Mouse (Mus musculus) G1E (cell line): ENCODE measurements at regions not wholly inside any gene's neighbourhood (a gene's known extent, or its start where the extent isn't known, plus 50 kb on each side); places are given as distances from the start of the nearest gene placed in this dataset.

ENCODE experiments used
- ATAC-seq: 2 replicates; pipeline ENCODE4 v1.8.0; 2016; ENCODE audit warnings: mild to moderate bottlenecking; ENCODE audit not compliant: insufficient number of reproducible peaks, poor library complexity, low FRiP score, severe bottlenecking; ENCODE audit errors: extremely low read depth
- DNase-seq: peaks from one replicate; pipeline ENCODE4 v3.0.0; 2012; ENCODE audit warnings: low spot score
- H3K27me3 ChIP-seq: 2 replicates; pipeline ENCODE4 v1.6.1; 2012; ENCODE audit warnings: mild to moderate bottlenecking, low read length, inconsistent platforms; ENCODE audit not compliant: insufficient read depth
- H3K36me3 ChIP-seq: replicated peaks from 2 replicates; pipeline ENCODE3; 2012; ENCODE audit warnings: mild to moderate bottlenecking, inconsistent platforms
- H3K4me1 ChIP-seq: 2 replicates; pipeline ENCODE4 v1.6.1; 2012; ENCODE audit warnings: low read depth, low read length, inconsistent platforms, mixed read lengths; ENCODE audit not compliant: insufficient read depth
- H3K4me3 ChIP-seq: 2 replicates; pipeline ENCODE4 v1.5.1; 2012; ENCODE audit warnings: low read depth, mild to moderate bottlenecking, inconsistent platforms, low read length, moderate library complexity, mixed read lengths
- H3K9me3 ChIP-seq: replicated peaks from 2 replicates; pipeline ENCODE4 v1.6.1; 2012; ENCODE audit warnings: inconsistent platforms
- CTCF ChIP-seq: IDR thresholded peaks from 2 replicates; pipeline ENCODE4 v1.5.1; 2012; ENCODE audit warnings: low read depth, low read length, inconsistent platforms, mixed read lengths
- GATA1 ChIP-seq: IDR thresholded peaks from 2 replicates; pipeline ENCODE4 v1.6.1; 2012; ENCODE audit warnings: borderline replicate concordance, low read length, inconsistent platforms, mixed read lengths
- GATA2 ChIP-seq: IDR thresholded peaks from 2 replicates; pipeline ENCODE4 v1.6.1; 2012; ENCODE audit warnings: low read depth, low read length, inconsistent platforms, borderline replicate concordance
- POLR2AphosphoS5 ChIP-seq: IDR thresholded peaks from 2 replicates; pipeline ENCODE4 v1.6.1; 2012; ENCODE audit warnings: low read depth, low read length, inconsistent platforms; ENCODE audit not compliant: insufficient replicate concordance
- TAL1 ChIP-seq: conservative IDR thresholded peaks from 2 replicates; pipeline ENCODE4 v1.6.1; 2012; ENCODE audit warnings: low read depth, low read length, inconsistent platforms, mixed read lengths

DNA sequence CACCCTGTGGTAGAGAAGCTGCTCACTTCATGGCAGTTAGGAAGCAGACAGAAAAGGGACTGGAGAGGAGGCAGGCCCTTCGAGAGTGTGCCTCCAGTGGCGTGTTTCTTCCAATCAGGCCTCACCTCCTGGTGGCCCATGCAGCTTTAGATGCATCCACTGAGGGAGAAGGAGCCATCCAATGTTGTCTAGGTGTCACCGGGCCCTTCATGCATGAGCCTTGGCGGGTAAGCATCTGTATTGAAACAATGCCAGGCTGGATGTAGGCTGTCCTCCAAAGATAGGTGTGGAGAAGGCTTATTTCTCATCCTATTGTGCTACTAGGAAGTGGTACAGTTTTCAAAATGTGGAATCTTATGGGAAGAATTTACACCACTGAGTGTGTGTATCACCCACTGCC lies 471.9 kb downstream of the Rps24 start:
- no peak for TF ChIP-seq TAL1
- TF ChIP-seq POLR2AphosphoS5: no peak
- TF ChIP-seq GATA1: no peak
- TF ChIP-seq GATA2: no peak
- no peak for TF ChIP-seq CTCF
- H3K27me3 ChIP-seq: no peaks in the 10 kb centered on the region
- peaks cover 73% of the 10 kb centered on the region for H3K9me3 ChIP-seq
- no peaks in the 10 kb centered on the region for H3K4me1 ChIP-seq
- H3K36me3 ChIP-seq: no peaks in the 10 kb centered on the region
- DNase-seq (no peak), ATAC-seq (no peak)
- no peak overlapping the region for H3K4me3 ChIP-seq

DNA sequence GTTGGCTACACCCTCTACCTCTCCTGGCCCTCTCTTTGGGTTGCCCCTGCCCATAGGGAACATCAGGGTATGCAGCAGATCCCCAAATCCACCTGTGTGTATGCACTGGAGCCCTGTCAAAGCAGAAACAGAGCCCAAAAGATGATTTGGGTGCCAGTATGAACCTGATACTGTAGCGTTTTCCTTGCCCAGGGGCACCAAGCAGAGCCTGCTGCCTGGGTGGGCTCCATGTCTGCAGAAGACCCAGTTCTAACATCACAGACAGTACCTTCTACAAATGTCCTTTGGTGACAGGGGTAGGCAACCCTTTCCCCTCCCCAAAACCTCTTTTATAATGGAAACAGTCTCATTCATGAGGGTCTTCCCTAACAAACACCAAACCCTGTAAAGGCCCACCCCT lies 472.5 kb downstream of the Rps24 start:
- Histone ChIP-seq H3K4me1 (no peaks in the 10 kb centered on the region), H3K9me3 (peaks cover 73% of the 10 kb centered on the region), H3K36me3 (no peaks in the 10 kb centered on the region), H3K4me3 (no peak overlapping the region), H3K27me3 (no peaks in the 10 kb centered on the region)
- ATAC-seq (no peak), DNase-seq (no peak)
- no peak for TF ChIP-seq CTCF
- TF ChIP-seq TAL1: no peak
- TF ChIP-seq POLR2AphosphoS5: no peak
- TF ChIP-seq GATA2: no peak
- TF ChIP-seq GATA1: no peak

DNA sequence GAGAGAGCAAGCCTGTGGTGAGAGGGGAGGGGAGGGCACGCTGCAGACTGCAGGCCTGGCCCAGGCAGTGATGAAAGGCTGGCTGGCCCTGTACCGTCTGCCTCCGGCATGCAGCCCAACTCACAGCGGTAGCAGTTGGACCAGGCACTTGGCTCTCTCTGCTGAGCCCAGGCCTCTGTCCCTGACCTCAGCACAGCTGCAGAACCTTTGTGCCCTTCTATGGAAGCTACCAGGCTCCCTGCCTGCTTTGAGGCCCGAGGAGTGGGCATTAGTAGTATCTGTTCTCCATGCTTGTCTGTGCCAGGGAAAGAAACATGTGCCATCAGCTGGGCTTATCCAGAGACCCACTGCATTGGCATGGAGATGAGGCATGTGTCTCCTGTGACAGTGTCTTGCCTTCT lies 473.2 kb downstream of the Rps24 start:
- H3K9me3 ChIP-seq: peaks cover 77% of the 10 kb centered on the region
- TF ChIP-seq TAL1 (no peak), CTCF (no peak), GATA2 (no peak), POLR2AphosphoS5 (no peak), GATA1 (no peak)
- ATAC-seq: no peak
- no peaks in the 10 kb centered on the region for H3K36me3 ChIP-seq
- H3K4me1 ChIP-seq: no peaks in the 10 kb centered on the region
- no peak for DNase-seq
- H3K4me3 ChIP-seq: no peak overlapping the region
- no peaks in the 10 kb centered on the region for H3K27me3 ChIP-seq

DNA sequence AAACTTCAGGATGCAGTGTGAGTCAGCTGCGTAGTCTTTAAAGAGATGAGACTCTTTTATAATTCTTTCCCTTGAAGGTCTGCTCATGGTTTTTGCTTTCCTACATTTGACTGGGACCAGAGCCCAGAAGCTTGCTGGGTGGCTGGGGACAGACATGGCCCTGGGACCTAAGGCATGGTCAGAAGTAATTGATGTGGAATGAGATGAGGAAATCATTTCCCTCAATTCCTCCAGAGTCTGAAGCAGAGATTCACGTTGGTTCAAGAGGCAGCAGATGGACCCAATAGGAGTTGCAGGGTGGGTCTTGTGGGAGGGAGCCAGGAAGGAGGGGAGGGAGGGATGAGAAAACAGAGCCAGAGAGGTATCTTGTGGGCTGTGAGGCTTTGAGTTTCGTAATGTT lies 473.9 kb downstream of the Rps24 start:
- ATAC-seq (no peak), DNase-seq (no peak)
- TF ChIP-seq POLR2AphosphoS5 (no peak), CTCF (no peak), GATA2 (no peak), GATA1 (no peak)
- Histone ChIP-seq H3K27me3 (no peaks in the 10 kb centered on the region), H3K36me3 (no peaks in the 10 kb centered on the region), H3K4me1 (no peaks in the 10 kb centered on the region), H3K4me3 (no peak overlapping the region), H3K9me3 (peaks cover 71% of the 10 kb centered on the region)

DNA sequence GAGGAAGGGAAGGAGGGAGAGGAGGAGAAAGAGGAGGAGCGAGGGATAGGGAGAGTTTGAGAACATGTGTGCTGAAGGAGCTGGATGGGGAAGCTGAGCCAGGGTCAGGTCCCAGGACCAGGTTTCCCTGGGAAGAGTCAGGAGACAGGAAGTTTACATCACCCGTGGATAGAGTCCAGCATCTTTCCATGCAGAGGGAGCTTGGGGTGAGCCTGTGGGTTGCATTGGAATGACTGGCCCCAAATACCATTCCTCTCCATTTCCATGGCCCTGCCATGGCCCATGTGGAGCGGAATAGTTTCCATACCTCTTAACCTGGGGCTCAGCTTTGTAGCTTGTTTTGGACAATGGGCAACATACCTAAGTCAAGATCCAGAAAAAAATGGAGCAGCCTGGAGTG lies 474.8 kb downstream of the Rps24 start:
- no peaks in the 10 kb centered on the region for H3K27me3 ChIP-seq
- DNase-seq: no peak
- H3K4me3 ChIP-seq: no peak overlapping the region
- no peaks in the 10 kb centered on the region for H3K36me3 ChIP-seq
- H3K9me3 ChIP-seq: peaks cover 71% of the 10 kb centered on the region
- no peak for ATAC-seq
- TF ChIP-seq POLR2AphosphoS5: no peak
- no peak for TF ChIP-seq GATA2
- no peak for TF ChIP-seq GATA1
- TF ChIP-seq CTCF: no peak
- no peak for TF ChIP-seq TAL1
- no peaks in the 10 kb centered on the region for H3K4me1 ChIP-seq

DNA sequence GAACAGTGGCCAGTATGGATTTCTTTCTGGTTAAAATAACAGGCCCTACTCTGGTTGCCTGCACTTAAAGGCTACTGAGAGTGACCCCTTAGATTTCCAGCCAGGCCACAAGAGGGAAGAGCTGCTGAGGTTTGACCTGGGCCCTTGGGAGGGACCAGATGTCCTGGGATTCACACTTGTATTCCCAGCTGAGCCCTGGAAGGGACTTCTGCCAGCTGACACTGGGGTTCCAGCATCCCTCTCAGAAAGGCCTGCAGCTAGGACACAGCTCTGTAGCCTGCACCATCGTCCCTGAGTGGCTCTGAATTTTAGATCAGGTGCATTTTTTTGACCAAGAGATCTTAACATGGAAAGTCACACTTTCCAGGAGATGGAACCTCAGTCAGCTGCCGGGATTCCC lies 482.7 kb downstream of the Rps24 start:
- TF ChIP-seq CTCF: no peak
- no peak for TF ChIP-seq GATA1
- no peak for TF ChIP-seq POLR2AphosphoS5
- no peak for TF ChIP-seq TAL1
- no peak for TF ChIP-seq GATA2
- Histone ChIP-seq H3K36me3 (no peaks in the 10 kb centered on the region), H3K27me3 (no peaks in the 10 kb centered on the region), H3K4me1 (no peaks in the 10 kb centered on the region), H3K9me3 (peaks cover 70% of the 10 kb centered on the region), H3K4me3 (no peak overlapping the region)
- ATAC-seq: no peak
- no peak for DNase-seq
